27 mouse cellular contexts compared by ENCODE assay signal in genomic region chr19:34370397-34370796, GRCm38 (mm10).
DNase-seq lines count a peak whose midpoint lies in the region; ATAC-seq and TF ChIP-seq lines count a peak whose summit lies in the region.
"Had no signal": no experiment of that assay in that cellular context is flagged by ENCODE, and none has a peak within 500 bp of the region (broad histone marks: within the 10 kb centered on the region; RNA-seq: fewer than 3 reads in every experiment).

No protein-coding gene starts in this region.

- no peaks in the 10 kb centered on the region for H3K79me2 ChIP-seq in myocyte (ENCODE audit: control insufficient read depth, insufficient read depth)

- no peak overlapping the region for H3K9ac ChIP-seq in embryonic facial prominence, embryonic 11.5 days (replicated peaks; ENCODE audit: low read length)
- H3K9ac ChIP-seq in intestine, embryonic 15.5 days, result no peak overlapping the region
- no peak overlapping the region for H3K9ac ChIP-seq in intestine, postnatal 0 days (ENCODE audit: low read depth, low read length)
- no peak overlapping the region for H3K9ac ChIP-seq in midbrain, embryonic 16.5 days (ENCODE audit: low read depth, low read length)
- H3K9ac ChIP-seq: heart, embryonic 12.5 days; hindbrain, embryonic 13.5 days; limb, embryonic 15.5 days; liver, embryonic 14.5 days had no signal

- 40% methylated on average over 3 of the region's 3 CpGs for WGBS in embryonic facial prominence, embryonic 11.5 days
- WGBS in embryonic facial prominence, embryonic 10.5 days, result 48% methylated on average over 3 of the region's 3 CpGs
- 41% methylated on average over 3 of the region's 3 CpGs for WGBS in intestine, embryonic 15.5 days
- WGBS in intestine, postnatal 0 days, result 31% methylated on average over 3 of the region's 3 CpGs
- WGBS in midbrain, embryonic 16.5 days, result 62% methylated on average over 3 of the region's 3 CpGs

- no peaks in the 10 kb centered on the region for H3K9me3 ChIP-seq in embryonic facial prominence, embryonic 11.5 days (replicated peaks; ENCODE audit: control insufficient read depth, low read length)
- H3K9me3 ChIP-seq in embryonic facial prominence, embryonic 10.5 days, result no peaks in the 10 kb centered on the region
- H3K9me3 ChIP-seq in intestine, embryonic 15.5 days, result no peaks in the 10 kb centered on the region
- H3K9me3 ChIP-seq in intestine, postnatal 0 days (ENCODE audit: control insufficient read depth), result no peaks in the 10 kb centered on the region
- no peaks in the 10 kb centered on the region for H3K9me3 ChIP-seq in midbrain, embryonic 16.5 days (replicated peaks; ENCODE audit: control insufficient read depth, low read length, poor library complexity, severe bottlenecking)
- H3K9me3 ChIP-seq: forebrain, embryonic 10.5 days; heart, embryonic 12.5 days; hindbrain, embryonic 13.5 days; limb, embryonic 15.5 days had no signal

- no peak overlapping the region for H3ac ChIP-seq in myocyte (ENCODE audit: control insufficient read depth, insufficient read length)

- TF ChIP-seq POLR2A in myocyte (IDR thresholded peaks at IDR 0.05; ENCODE audit: insufficient read length, low read depth), result no peak

- no peak for TF ChIP-seq CTCF in intestine, postnatal 0 days (IDR thresholded peaks at IDR 0.05; ENCODE audit: low read depth)

- no peak overlapping the region for H3K4me2 ChIP-seq in embryonic facial prominence, embryonic 11.5 days (ENCODE audit: low read depth, low read length)
- no peak overlapping the region for H3K4me2 ChIP-seq in intestine, embryonic 15.5 days (replicated peaks)
- no peak overlapping the region for H3K4me2 ChIP-seq in intestine, postnatal 0 days (replicated peaks; ENCODE audit: low read depth)
- H3K4me2 ChIP-seq in myocyte (ENCODE audit: low read depth), result peak overlapping the region; percentile 39
- H3K4me2 ChIP-seq in midbrain, embryonic 16.5 days (ENCODE audit: low read length), result no peak overlapping the region
- H3K4me2 ChIP-seq: heart, embryonic 12.5 days; hindbrain, embryonic 13.5 days; limb, embryonic 15.5 days; midbrain, embryonic 11.5 days had no signal

- no peak overlapping the region for H3K27ac ChIP-seq in embryonic facial prominence, embryonic 11.5 days (replicated peaks; ENCODE audit: low read depth, low read length)
- H3K27ac ChIP-seq in embryonic facial prominence, embryonic 10.5 days (replicated peaks), result no peak overlapping the region
- H3K27ac ChIP-seq in intestine, embryonic 15.5 days, result no peak overlapping the region
- H3K27ac ChIP-seq in intestine, postnatal 0 days (ENCODE audit: low read depth, low read length), result no peak overlapping the region
- no peak overlapping the region for H3K27ac ChIP-seq in midbrain, embryonic 16.5 days (ENCODE audit: low read length)
- H3K27ac ChIP-seq: forebrain, embryonic 10.5 days; hindbrain, embryonic 13.5 days; limb, embryonic 15.5 days; liver, embryonic 14.5 days had no signal

- no peaks in the 10 kb centered on the region for H3K27me3 ChIP-seq in embryonic facial prominence, embryonic 11.5 days (ENCODE audit: control insufficient read depth, insufficient read depth, low read length)
- H3K27me3 ChIP-seq in embryonic facial prominence, embryonic 10.5 days (replicated peaks; ENCODE audit: low read depth, poor library complexity, severe bottlenecking), result no peaks in the 10 kb centered on the region; the same call in 1 of the 2 replicates
- H3K27me3 ChIP-seq in intestine, embryonic 15.5 days (replicated peaks), result no peaks in the 10 kb centered on the region
- H3K27me3 ChIP-seq in intestine, postnatal 0 days (replicated peaks; ENCODE audit: control insufficient read depth, insufficient read depth, low read length), result no peaks in the 10 kb centered on the region
- no peaks in the 10 kb centered on the region for H3K27me3 ChIP-seq in myocyte (ENCODE audit: control insufficient read depth, insufficient read depth, insufficient read length)
- H3K27me3 ChIP-seq in midbrain, embryonic 16.5 days (ENCODE audit: control insufficient read depth, insufficient read depth, low read depth, low read length), result no peaks in the 10 kb centered on the region
- H3K27me3 ChIP-seq: heart, embryonic 12.5 days; hindbrain, embryonic 13.5 days; limb, embryonic 15.5 days had no signal

- no peaks in the 10 kb centered on the region for H3K36me3 ChIP-seq in embryonic facial prominence, embryonic 11.5 days (replicated peaks; ENCODE audit: control insufficient read depth, insufficient read depth, low read depth, low read length)
- H3K36me3 ChIP-seq in embryonic facial prominence, embryonic 10.5 days (replicated peaks), result no peaks in the 10 kb centered on the region
- H3K36me3 ChIP-seq in intestine, embryonic 15.5 days, result no peaks in the 10 kb centered on the region
- no peaks in the 10 kb centered on the region for H3K36me3 ChIP-seq in intestine, postnatal 0 days (ENCODE audit: control insufficient read depth, insufficient read depth)
- H3K36me3 ChIP-seq in myocyte (ENCODE audit: control insufficient read depth, insufficient read depth), result no peaks in the 10 kb centered on the region
- H3K36me3 ChIP-seq in midbrain, embryonic 16.5 days (ENCODE audit: control insufficient read depth, insufficient read depth, low read length), result no peaks in the 10 kb centered on the region
- H3K36me3 ChIP-seq: forebrain, embryonic 10.5 days; heart, embryonic 12.5 days; hindbrain, embryonic 13.5 days; limb, embryonic 15.5 days had no signal

- ATAC-seq in embryonic facial prominence, embryonic 11.5 days (replicated peaks; ENCODE audit: insufficient number of reproducible peaks, low FRiP score, low TSS enrichment, low read depth), result no peak
- ATAC-seq in intestine, embryonic 15.5 days, result 0 out of 2 replicates have a peak, but pooled peaks have one; percentile 36
- ATAC-seq in intestine, postnatal 0 days, result no peak
- ATAC-seq in megakaryocyte progenitor cell, adult 5-6 weeks (replicated peaks; ENCODE audit: poor library complexity), result no peak
- no peak for ATAC-seq in midbrain, embryonic 16.5 days
- ATAC-seq: activated CD4-positive, CD25-positive, alpha-beta regulatory T cell, adult 4 months; forebrain, embryonic 16.5 days had no signal

- DNase-seq in embryonic facial prominence, embryonic 11.5 days (ENCODE audit: low spot score), result peak; percentile 12
- DNase-seq in embryonic facial prominence, embryonic 10.5 days (ENCODE audit: low spot score), result no peak
- peak; percentile 21 for DNase-seq in embryo, embryonic 11 days
- DNase-seq: adrenal gland, adult 8-10 months; cerebellum, adult 11-12 months; cerebellum, postnatal 10 days; gastrocnemius, postnatal 36 days; heart, postnatal 14 days; kidney, adult 9 months; kidney, postnatal 25 days; lung, postnatal 4 days; retina, postnatal 1 day; right cerebral cortex, postnatal 25 days; spleen, adult 18-20 months had no signal

- H3K4me3 ChIP-seq in embryonic facial prominence, embryonic 11.5 days (ENCODE audit: low read depth, low read length), result no peak overlapping the region
- no peak overlapping the region for H3K4me3 ChIP-seq in embryonic facial prominence, embryonic 10.5 days
- no peak overlapping the region for H3K4me3 ChIP-seq in intestine, embryonic 15.5 days (replicated peaks)
- H3K4me3 ChIP-seq in intestine, postnatal 0 days (ENCODE audit: low read depth, low read length), result no peak overlapping the region
- H3K4me3 ChIP-seq in myocyte, result no peak overlapping the region
- no peak overlapping the region for H3K4me3 ChIP-seq in midbrain, embryonic 16.5 days (ENCODE audit: low read depth, low read length)
- H3K4me3 ChIP-seq: forebrain, embryonic 10.5 days; heart, embryonic 12.5 days; hindbrain, embryonic 13.5 days; limb, embryonic 15.5 days had no signal

- no peaks in the 10 kb centered on the region for H3K4me1 ChIP-seq in embryonic facial prominence, embryonic 11.5 days (ENCODE audit: control insufficient read depth, insufficient read depth, low read length)
- H3K4me1 ChIP-seq in embryonic facial prominence, embryonic 10.5 days, result peaks cover 6% of the 10 kb centered on the region
- H3K4me1 ChIP-seq in intestine, embryonic 15.5 days (replicated peaks), result 0 out of 2 replicates have a peak, but pooled peaks cover 2% of the 10 kb centered on the region
- no peaks in the 10 kb centered on the region; the same call in 1 of the 2 replicates for H3K4me1 ChIP-seq in intestine, postnatal 0 days (replicated peaks; ENCODE audit: control insufficient read depth, insufficient read depth, low read length)
- no peaks in the 10 kb centered on the region for H3K4me1 ChIP-seq in midbrain, embryonic 16.5 days (ENCODE audit: control insufficient read depth, insufficient read depth, low read length)
- H3K4me1 ChIP-seq: forebrain, embryonic 10.5 days; hindbrain, embryonic 13.5 days; limb, embryonic 15.5 days had no signal

TF ChIP-seq in myocyte, 11 proteins besides CTCF, POLR2A, EP300 and RAD21:
- peak; percentile 58 for TF ChIP-seq TCF12 (IDR thresholded peaks at IDR 0.05; ENCODE audit: insufficient read depth, poor library complexity, severe bottlenecking)
- TF ChIP-seq E2F4 (IDR thresholded peaks at IDR 0.05; ENCODE audit: insufficient read depth), result no peak
- no peak for TF ChIP-seq TCF3 (IDR thresholded peaks at IDR 0.05; ENCODE audit: insufficient read length, low read depth)
TF ChIP-seq in myocyte: peak in this region for 1.
